Mouse (Mus musculus): ENCODE measurements around the gene Pdzd8. TPM values are rescaled to one million over a fixed set of nuclear protein-coding genes. Genes with fewer than 3 reads are reported as not detected.

Pdzd8 gene
- 9.4 TPM in 2 replicates for polyA plus RNA-seq (2015; fragmentation: Nextera tagmentation; extraction: Ambion mirVana)

- peak within 1 kb of the TSS; percentile 96 for H3K27ac ChIP-seq (ENCODE audit: low read length)
- H3K4me3 ChIP-seq (ENCODE audit: low read depth, low read length), result peak within 1 kb of the TSS; percentile 66
- peak; percentile 94 for ATAC-seq
- H3K36me3 ChIP-seq (ENCODE audit: control insufficient read depth, insufficient read depth, low read length), result no peaks in the 10 kb centered on the region
- no peaks in the 10 kb centered on the region for H3K9me3 ChIP-seq (replicated peaks; ENCODE audit: control insufficient read depth, low read length, poor library complexity, severe bottlenecking)
- peak within 1 kb of the TSS; percentile 83 for H3K9ac ChIP-seq (ENCODE audit: low read depth, low read length)
- peak within 1 kb of the TSS; percentile 90 for H3K4me2 ChIP-seq (ENCODE audit: low read length)
- H3K4me1 ChIP-seq (ENCODE audit: control insufficient read depth, insufficient read depth, low read length), result peaks cover 32% of the 10 kb centered on the region
- WGBS, result under 1% methylated on average over 66 of the region's 91 CpGs
- H3K27me3 ChIP-seq (ENCODE audit: control insufficient read depth, insufficient read depth, low read depth, low read length), result no peaks in the 10 kb centered on the region
Measured at GRCm38 (mm10) chr19:59345658-59346283, at the start of gene Pdzd8. TSS of gene Pdzd8 (minus strand) at chr19:59345780.

GRCm38 (mm10) chr19:59393777-59394441 is 48.3 kb upstream of the Pdzd8 start:
- no peak overlapping the region for H3K4me3 ChIP-seq (ENCODE audit: low read depth, low read length)
- peaks cover 5% of the 10 kb centered on the region for H3K27me3 ChIP-seq (ENCODE audit: control insufficient read depth, insufficient read depth, low read depth, low read length)
- no peaks in the 10 kb centered on the region for H3K36me3 ChIP-seq (ENCODE audit: control insufficient read depth, insufficient read depth, low read length)
- ATAC-seq, result peak; percentile 60
- H3K9ac ChIP-seq (ENCODE audit: low read depth, low read length), result no peak overlapping the region
- no peak overlapping the region for H3K4me2 ChIP-seq (ENCODE audit: low read length)
- H3K9me3 ChIP-seq (replicated peaks; ENCODE audit: control insufficient read depth, low read length, poor library complexity, severe bottlenecking), result no peaks in the 10 kb centered on the region
- no peak overlapping the region for H3K27ac ChIP-seq (ENCODE audit: low read length)
- H3K4me1 ChIP-seq (ENCODE audit: control insufficient read depth, insufficient read depth, low read length), result no peaks in the 10 kb centered on the region; the same call in 1 of the 2 replicates
- WGBS, result 19% methylated on average over 8 of the region's 8 CpGs

- WGBS, result 3% methylated on average over 15 of the region's 15 CpGs
- no peak overlapping the region for H3K9ac ChIP-seq (ENCODE audit: low read depth, low read length)
- H3K27me3 ChIP-seq (ENCODE audit: control insufficient read depth, insufficient read depth, low read depth, low read length), result peaks cover 3% of the 10 kb centered on the region; the same call in 1 of the 2 replicates
- ATAC-seq, result peak; percentile 70
- no peaks in the 10 kb centered on the region for H3K36me3 ChIP-seq (ENCODE audit: control insufficient read depth, insufficient read depth, low read length)
- no peaks in the 10 kb centered on the region for H3K9me3 ChIP-seq (replicated peaks; ENCODE audit: control insufficient read depth, low read length, poor library complexity, severe bottlenecking)
- peaks cover 6% of the 10 kb centered on the region; the same call in 1 of the 2 replicates for H3K4me1 ChIP-seq (ENCODE audit: control insufficient read depth, insufficient read depth, low read length)
- peak overlapping the region; percentile 43 for H3K4me2 ChIP-seq (ENCODE audit: low read length)
- no peak overlapping the region for H3K27ac ChIP-seq (ENCODE audit: low read length)
- peak overlapping the region; percentile 2; the same call in 1 of the 2 replicates for H3K4me3 ChIP-seq (ENCODE audit: low read depth, low read length)
Measured at GRCm38 (mm10) chr19:59388847-59389606, 43.4 kb upstream of the Pdzd8 start.

- WGBS, result 0% methylated on average over 5 of the region's 5 CpGs
- Histone ChIP-seq H3K4me2 (ENCODE audit: low read length) (peak overlapping the region; percentile 43), H3K4me3 (ENCODE audit: low read depth, low read length) (no peak overlapping the region), H3K27me3 (ENCODE audit: control insufficient read depth, insufficient read depth, low read depth, low read length) (peaks cover 3% of the 10 kb centered on the region; the same call in 1 of the 2 replicates), H3K4me1 (ENCODE audit: control insufficient read depth, insufficient read depth, low read length) (peaks cover 6% of the 10 kb centered on the region; the same call in 1 of the 2 replicates), H3K9me3 (replicated peaks; ENCODE audit: control insufficient read depth, low read length, poor library complexity, severe bottlenecking) (no peaks in the 10 kb centered on the region), H3K36me3 (ENCODE audit: control insufficient read depth, insufficient read depth, low read length) (no peaks in the 10 kb centered on the region), H3K27ac (ENCODE audit: low read length) (no peak overlapping the region), H3K9ac (ENCODE audit: low read depth, low read length) (no peak overlapping the region)
- 0 out of 2 replicates have a peak, but pooled peaks have one; percentile 42 for ATAC-seq
Measured at GRCm38 (mm10) chr19:59388399-59388798, 42.8 kb upstream of the Pdzd8 start.

GRCm38 (mm10) chr19:59387178-59387577 is 41.6 kb upstream of the Pdzd8 start:
- no peak for ATAC-seq
- Histone ChIP-seq H3K36me3 (ENCODE audit: control insufficient read depth, insufficient read depth, low read length) (no peaks in the 10 kb centered on the region), H3K27ac (ENCODE audit: low read length) (no peak overlapping the region), H3K9me3 (replicated peaks; ENCODE audit: control insufficient read depth, low read length, poor library complexity, severe bottlenecking) (no peaks in the 10 kb centered on the region), H3K27me3 (ENCODE audit: control insufficient read depth, insufficient read depth, low read depth, low read length) (peaks cover 3% of the 10 kb centered on the region; the same call in 1 of the 2 replicates), H3K4me3 (ENCODE audit: low read depth, low read length) (no peak overlapping the region), H3K9ac (ENCODE audit: low read depth, low read length) (no peak overlapping the region), H3K4me2 (ENCODE audit: low read length) (no peak overlapping the region), H3K4me1 (ENCODE audit: control insufficient read depth, insufficient read depth, low read length) (peaks cover 6% of the 10 kb centered on the region; the same call in 1 of the 2 replicates)
- 59% methylated on average over 1 of the region's 1 CpGs for WGBS

GRCm38 (mm10) chr19:59384582-59385495 is 39.3 kb upstream of the Pdzd8 start:
- no peaks in the 10 kb centered on the region for H3K36me3 ChIP-seq (ENCODE audit: control insufficient read depth, insufficient read depth, low read length)
- no peak overlapping the region for H3K9ac ChIP-seq (ENCODE audit: low read depth, low read length)
- no peak overlapping the region for H3K4me2 ChIP-seq (ENCODE audit: low read length)
- H3K9me3 ChIP-seq (replicated peaks; ENCODE audit: control insufficient read depth, low read length, poor library complexity, severe bottlenecking), result no peaks in the 10 kb centered on the region
- ATAC-seq, result no peak
- WGBS, result 91% methylated on average over 7 of the region's 7 CpGs
- no peaks in the 10 kb centered on the region for H3K27me3 ChIP-seq (ENCODE audit: control insufficient read depth, insufficient read depth, low read depth, low read length)
- peaks cover 6% of the 10 kb centered on the region; the same call in 1 of the 2 replicates for H3K4me1 ChIP-seq (ENCODE audit: control insufficient read depth, insufficient read depth, low read length)
- no peak overlapping the region for H3K4me3 ChIP-seq (ENCODE audit: low read depth, low read length)
- no peak overlapping the region for H3K27ac ChIP-seq (ENCODE audit: low read length)

- no peak for ATAC-seq
- H3K9ac ChIP-seq (ENCODE audit: low read depth, low read length), result no peak overlapping the region
- no peak overlapping the region for H3K27ac ChIP-seq (ENCODE audit: low read length)
- H3K36me3 ChIP-seq (ENCODE audit: control insufficient read depth, insufficient read depth, low read length), result no peaks in the 10 kb centered on the region
- H3K4me3 ChIP-seq (ENCODE audit: low read depth, low read length), result no peak overlapping the region
- no peaks in the 10 kb centered on the region for H3K27me3 ChIP-seq (ENCODE audit: control insufficient read depth, insufficient read depth, low read depth, low read length)
- no peaks in the 10 kb centered on the region for H3K4me1 ChIP-seq (ENCODE audit: control insufficient read depth, insufficient read depth, low read length)
- H3K4me2 ChIP-seq (ENCODE audit: low read length), result no peak overlapping the region
- no peaks in the 10 kb centered on the region for H3K9me3 ChIP-seq (replicated peaks; ENCODE audit: control insufficient read depth, low read length, poor library complexity, severe bottlenecking)
Measured at GRCm38 (mm10) chr19:59382416-59382917, 36.9 kb upstream of the Pdzd8 start.

- Histone ChIP-seq H3K27me3 (ENCODE audit: control insufficient read depth, insufficient read depth, low read depth, low read length) (no peaks in the 10 kb centered on the region), H3K4me2 (ENCODE audit: low read length) (no peak overlapping the region), H3K9me3 (replicated peaks; ENCODE audit: control insufficient read depth, low read length, poor library complexity, severe bottlenecking) (no peaks in the 10 kb centered on the region; the same call in 1 of the 2 replicates), H3K9ac (ENCODE audit: low read depth, low read length) (no peak overlapping the region), H3K27ac (ENCODE audit: low read length) (no peak overlapping the region), H3K4me3 (ENCODE audit: low read depth, low read length) (no peak overlapping the region), H3K4me1 (ENCODE audit: control insufficient read depth, insufficient read depth, low read length) (no peaks in the 10 kb centered on the region), H3K36me3 (ENCODE audit: control insufficient read depth, insufficient read depth, low read length) (no peaks in the 10 kb centered on the region)
- 50% methylated on average over 1 of the region's 1 CpGs for WGBS
- no peak for ATAC-seq
Measured at GRCm38 (mm10) chr19:59379995-59380394, 34.4 kb upstream of the Pdzd8 start.
